Mouse (Mus musculus): ENCODE data around the gene Agap1.

Gene Agap1

DNA sequence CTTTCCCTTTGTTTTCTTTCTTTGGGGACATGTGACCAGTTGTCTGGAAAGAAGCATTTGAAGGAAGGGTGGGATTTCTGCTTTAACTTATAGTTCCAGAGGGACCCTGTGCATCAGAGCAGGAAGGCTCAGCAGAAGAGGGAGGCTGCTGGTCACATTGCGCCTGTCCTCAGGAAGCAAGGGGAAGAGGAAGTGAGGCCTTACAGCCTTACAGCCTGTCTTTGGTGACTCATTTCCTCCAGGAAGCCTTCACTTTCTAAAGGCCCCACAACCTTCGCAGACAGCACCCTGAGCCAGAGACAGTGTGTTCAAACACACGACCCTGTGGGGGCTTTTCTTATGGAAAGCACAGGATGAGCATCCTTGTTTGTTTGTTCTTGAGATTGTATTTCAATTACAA lies 287.8 kb downstream of the Agap1 start:
- no peak for DNase-seq (ENCODE audit: inconsistent age in 2 of 2, low spot score in 1 of 2)

DNA sequence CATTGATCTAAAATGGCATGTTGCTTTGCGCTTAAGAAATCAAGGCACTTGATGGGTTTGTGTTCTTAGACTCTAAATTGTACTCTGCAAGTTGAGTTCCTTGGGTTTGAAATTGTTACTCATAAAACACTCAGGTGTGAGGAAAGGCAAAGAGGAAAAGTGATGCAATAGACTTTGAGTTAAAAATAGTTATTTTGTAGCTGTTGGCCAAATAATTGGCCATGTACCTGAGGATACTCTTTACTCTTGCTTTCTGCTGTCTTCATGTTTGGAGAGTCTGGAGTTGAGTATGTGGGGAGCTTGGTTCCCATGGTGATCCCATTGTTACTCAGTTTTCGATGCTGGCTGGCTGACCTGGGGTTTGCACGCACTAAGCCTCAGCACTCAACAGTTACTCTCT lies 291.6 kb downstream of the Agap1 start:
- no peak for DNase-seq (ENCODE audit: inconsistent age in 2 of 2, low spot score in 1 of 2)

DNA sequence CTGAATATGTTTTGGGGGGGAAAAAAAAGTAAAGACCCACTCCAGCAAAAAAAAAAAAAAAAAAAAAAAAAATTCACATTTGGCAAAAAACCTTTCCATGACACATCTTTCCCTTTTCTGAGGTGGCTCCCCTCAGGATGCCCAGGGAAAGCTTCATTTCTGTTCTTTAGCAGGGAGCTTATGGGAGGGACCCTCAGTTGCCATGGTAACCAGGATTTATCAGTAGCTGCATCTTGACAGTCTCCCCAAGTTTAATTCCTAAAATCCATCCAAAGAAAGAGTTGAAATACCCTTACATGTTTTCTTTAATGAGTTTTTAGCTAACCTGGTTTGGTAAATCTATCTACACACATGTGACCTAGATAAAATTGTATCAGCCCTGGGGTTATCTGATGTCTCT lies 295.1 kb downstream of the Agap1 start:
- DNase-seq (ENCODE audit: inconsistent age in 2 of 2, low spot score in 1 of 2): no peak

DNA sequence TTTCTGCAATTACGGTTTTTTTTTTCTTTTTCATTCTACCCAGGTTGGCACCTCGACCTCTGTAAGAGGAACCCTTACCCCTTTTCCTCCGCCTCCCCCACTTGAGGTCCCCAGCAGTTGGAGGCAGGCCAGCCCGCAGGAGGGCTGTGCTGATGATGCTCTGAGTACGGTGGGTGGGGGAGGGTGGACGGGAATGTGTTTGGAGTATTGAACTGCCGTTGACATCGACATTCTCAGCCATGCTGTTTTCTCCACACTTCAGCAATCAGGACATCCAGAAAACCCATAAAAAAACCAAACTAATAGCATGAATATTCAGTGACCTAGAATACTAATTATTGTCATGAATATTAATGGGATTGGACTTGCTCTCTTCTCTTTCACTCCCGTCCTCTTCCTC lies 295.9 kb downstream of the Agap1 start:
- DNase-seq (ENCODE audit: inconsistent age in 2 of 2, low spot score in 1 of 2): no peak

DNA sequence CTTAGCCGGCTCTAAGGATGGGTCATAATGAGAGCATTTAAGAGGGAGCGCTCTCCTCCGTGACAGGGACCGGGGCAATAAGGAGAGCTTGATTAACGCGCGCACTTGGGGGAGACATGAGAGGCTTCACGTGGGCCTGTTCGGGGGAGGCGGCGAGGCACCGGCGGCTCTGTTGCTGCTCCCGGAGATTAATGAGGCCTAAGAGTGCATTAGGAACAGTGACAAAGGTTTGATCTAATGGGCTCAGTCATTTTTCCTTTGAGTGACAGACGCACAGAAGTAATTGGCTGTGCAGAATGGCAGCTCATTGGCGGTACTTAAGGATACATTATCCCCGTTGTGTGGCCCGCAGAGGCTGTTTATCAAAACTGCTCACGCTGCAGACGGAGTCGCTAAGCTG lies 296.3 kb downstream of the Agap1 start:
- no peak for DNase-seq (ENCODE audit: inconsistent age in 2 of 2, low spot score in 1 of 2)

DNA sequence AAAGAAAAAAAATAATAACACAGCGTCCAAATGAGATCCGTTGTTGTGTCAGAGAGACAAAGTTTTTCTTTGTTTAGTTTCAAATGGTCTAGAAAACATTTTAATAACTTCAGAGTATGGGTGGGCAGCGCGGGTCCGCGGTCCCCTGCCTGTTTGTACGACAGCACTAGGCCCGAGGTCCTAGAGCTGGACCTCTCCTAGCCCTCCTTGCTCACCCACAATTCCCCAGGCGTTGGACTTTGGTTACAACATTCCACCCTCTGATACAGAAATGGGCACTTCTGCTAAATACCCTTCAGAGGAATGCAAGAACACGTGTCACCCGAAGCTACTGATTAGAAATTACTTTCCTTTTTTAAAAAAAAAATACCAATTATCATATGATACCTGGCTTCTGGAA lies 296.7 kb downstream of the Agap1 start:
- DNase-seq (ENCODE audit: inconsistent age in 2 of 2, low spot score in 1 of 2): no peak

DNA sequence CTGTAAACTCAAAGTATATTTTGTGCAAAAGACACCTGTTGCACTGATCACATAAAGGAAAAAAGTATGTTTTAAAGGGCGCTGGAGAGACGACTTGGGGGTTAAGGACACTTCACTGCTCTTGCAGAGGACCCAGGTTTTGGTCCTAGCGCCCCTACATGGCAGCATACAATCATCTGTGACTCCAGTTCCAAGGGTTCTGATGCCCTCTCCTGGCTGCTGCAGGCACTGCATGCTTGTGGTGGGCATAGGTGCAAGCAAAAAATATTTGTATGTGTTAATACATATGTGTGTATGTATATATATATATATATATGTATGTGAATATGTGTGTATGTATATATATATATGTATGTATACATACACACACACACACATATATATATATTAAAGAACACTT lies 298.1 kb downstream of the Agap1 start:
- DNase-seq (ENCODE audit: inconsistent age in 2 of 2, low spot score in 1 of 2): no peak

DNA sequence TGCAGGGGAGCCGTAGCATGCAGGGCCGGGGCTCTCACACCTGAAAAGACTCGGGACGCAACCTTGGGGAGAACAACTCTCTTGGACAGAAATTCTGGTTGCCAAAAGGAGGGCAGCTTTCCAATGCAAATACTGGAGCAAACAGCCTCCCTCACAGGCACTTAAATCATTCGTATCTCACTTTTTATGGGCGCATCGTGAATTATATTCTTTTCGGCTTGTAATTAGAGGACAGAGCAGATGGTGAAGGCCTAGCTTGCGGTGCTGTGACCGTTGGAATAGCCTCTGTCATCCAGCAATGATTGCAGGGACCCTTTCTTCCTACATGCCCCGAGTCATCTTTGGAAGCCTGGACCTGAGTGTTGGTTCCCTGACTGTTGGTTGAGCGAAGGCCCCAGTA lies 300.8 kb downstream of the Agap1 start:
- no peak for DNase-seq (ENCODE audit: inconsistent age in 2 of 2, low spot score in 1 of 2)

DNA sequence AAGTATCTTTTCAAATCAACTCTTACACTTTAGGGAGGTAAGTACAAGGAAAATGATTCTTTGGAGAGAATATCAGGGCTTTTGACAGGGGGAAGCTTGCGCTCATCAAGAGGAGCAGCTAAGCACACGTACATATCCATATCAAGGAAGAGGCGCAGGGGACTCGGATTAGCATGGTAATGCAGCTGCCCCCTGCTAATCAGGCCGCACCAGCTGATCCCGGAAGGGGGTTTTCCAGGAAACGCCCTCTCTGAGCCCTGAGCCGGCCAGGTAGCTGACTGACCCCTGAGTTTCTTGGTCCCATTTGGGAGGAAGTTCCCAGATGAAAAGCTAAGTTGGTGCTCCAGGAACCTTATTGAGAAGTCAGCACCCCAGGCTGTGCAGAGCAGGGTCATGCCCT lies 301.8 kb downstream of the Agap1 start:
- no peak for DNase-seq (ENCODE audit: inconsistent age in 2 of 2, low spot score in 1 of 2)

DNA sequence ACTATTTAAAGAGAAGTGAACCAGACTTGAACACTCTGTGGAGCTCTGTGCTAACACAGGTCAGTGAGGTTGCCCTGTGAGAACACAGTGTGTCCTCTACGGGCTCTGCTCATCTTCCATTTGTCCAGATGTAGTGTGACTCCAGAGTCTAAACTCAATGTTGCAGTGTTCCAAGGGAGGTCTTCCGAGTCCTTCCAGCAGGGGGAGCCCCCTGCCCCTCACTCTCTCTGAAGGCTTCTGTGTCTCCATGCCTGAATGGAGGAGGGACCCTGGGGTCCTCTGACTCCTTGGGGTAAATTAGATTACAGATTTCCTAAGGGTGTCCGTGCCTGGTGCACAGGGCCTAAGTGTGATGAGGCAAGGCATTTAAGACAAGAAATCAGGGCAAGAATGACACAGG lies 302.9 kb downstream of the Agap1 start:
- DNase-seq (ENCODE audit: inconsistent age in 2 of 2, low spot score in 1 of 2): no peak

DNA sequence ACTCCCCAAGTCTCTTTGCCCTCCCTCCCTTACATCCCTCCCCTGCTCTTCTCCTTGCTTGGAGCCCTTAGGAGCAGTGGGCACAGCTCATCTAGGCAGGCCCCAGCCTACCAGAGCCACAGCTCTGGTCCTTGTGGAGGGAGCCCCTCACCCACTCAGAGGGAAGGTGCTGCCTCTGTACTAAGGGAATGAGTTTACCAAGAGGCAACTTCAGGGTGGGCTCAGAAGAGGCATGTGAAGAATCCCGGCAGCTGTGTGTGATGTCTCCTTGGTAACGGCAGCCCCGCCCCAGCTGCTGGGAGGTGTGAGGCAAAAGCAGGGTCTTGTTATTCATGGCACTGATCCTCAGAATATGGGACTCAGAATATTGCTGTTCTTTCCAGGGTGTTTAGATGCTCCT lies 309.3 kb downstream of the Agap1 start:
- no peak for DNase-seq (ENCODE audit: inconsistent age in 2 of 2, low spot score in 1 of 2)

DNA sequence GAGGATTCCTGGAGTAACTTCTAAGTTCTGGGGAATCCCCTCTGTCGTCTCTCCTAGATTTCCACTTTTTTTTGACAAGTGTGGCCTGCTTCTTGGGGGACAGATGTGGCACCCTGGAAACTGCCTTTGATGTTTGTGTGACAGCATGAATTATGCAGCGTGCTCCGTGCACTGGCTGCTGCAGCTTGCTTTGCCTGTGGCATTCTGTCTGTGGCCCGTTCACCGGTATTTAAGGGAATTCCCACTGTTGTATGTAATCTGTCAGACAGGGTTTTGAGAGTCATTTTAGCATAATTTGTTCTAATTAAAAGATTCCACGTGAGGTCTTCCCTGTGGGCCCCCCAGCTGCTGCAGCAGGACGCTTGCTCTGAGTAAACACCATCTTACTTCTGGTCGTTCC lies 312.3 kb downstream of the Agap1 start:
- no peak for DNase-seq (ENCODE audit: inconsistent age in 2 of 2, low spot score in 1 of 2)

DNA sequence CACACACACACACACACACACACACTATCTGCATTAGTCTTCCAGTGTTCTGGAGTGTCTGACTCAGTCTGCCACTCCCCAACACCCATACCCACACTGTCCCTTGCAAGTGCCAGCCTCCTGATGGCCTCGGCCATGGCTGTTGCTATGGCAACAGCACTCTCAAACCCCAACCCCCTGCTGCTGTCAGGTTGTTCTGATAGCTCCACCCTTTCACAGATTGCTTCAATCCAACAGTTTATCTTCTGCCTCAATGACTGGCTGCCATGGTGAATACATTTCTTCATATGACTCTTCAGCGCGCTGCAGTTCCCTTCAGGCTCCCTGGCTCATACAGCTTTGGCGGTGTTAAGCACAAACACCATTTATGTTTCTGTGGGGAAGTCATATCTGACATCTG lies 315.0 kb downstream of the Agap1 start:
- peak in 1 of 2 experiments; percentile 39 for DNase-seq (ENCODE audit: inconsistent age in 2 of 2, low spot score in 1 of 2)

DNA sequence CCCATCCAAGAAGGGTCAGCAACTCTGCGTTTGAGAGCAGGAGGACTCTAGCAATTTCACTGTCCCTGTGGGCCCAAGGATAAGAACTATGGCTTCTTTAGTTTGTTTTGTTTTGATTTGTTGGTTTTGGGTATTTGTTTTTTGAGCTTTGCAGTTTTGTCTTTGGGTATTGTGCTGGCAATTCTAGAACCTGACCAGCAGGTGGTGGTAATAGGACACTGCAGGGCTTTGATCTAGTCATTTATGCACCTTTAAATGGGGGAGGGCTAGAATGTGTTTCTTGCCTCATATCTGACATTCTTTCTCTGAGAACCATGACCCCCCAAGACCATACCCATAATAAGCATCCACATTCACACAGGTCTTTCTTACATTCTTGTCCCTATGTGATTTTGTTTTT lies 315.7 kb downstream of the Agap1 start:
- DNase-seq (ENCODE audit: inconsistent age in 2 of 2, low spot score in 1 of 2): no peak

DNA sequence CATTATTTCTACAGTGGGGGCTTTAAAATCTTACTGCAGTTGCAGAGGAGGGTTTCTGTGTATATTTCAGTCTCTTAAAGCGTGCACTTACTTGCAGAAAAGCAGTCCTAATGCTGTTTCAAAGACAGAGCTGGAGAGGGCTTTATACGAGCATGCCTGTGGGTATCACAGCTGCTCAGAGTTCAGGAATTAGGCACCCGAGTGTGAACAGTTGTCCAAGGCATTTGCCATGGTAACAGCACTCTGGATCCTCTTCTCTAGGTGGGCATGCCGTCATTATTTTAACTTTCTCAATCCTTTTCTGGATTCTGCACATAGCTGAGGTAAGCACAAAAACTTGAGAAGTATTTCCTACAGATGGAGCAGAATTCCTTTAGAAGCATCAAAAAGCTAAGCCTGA lies 321.1 kb downstream of the Agap1 start:
- no peak for DNase-seq (ENCODE audit: inconsistent age in 2 of 2, low spot score in 1 of 2)

DNA sequence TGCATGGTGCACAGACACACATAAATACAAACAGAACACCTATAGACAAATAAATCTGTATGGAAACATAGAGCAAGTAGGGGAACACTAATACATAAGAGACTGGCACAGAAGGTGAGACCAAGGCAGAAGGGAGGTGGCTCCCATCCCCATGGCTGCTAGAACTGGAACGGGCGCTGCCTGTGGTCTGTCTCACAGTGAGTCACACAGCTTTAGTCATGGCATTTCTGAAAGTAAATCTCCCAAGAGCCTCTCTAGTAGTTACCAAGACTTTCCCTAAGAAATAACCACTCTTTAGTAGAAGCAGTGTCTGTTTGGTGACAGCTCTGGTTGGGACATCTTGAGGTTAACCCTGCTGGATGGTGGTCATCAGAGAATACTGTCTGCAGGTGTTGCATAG lies 326.1 kb downstream of the Agap1 start:
- DNase-seq (ENCODE audit: inconsistent age in 2 of 2, low spot score in 1 of 2): peak; percentile 34 to 58

DNA sequence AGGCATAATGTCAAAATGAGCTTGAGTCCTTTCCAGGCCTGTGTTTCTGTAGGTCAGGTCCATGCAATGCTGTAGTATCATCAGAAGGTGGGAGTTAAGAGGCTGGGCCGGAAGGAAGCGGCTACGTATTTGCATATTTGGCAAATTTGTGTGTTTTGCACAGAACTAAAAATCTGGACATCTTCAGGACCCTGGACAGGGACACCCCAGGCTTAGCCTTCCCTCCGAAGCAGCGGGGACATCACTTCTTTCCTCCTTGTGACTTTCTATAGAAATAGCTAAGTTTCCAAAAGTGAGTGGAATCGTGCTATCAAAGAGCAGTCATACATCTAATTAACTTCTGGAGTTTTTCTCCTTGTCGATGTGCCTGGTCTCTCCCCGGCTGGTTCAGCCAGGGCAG lies 327.3 kb downstream of the Agap1 start:
- peak in 1 of 2 experiments; percentile 46 for DNase-seq (ENCODE audit: inconsistent age in 2 of 2, low spot score in 1 of 2)

DNA sequence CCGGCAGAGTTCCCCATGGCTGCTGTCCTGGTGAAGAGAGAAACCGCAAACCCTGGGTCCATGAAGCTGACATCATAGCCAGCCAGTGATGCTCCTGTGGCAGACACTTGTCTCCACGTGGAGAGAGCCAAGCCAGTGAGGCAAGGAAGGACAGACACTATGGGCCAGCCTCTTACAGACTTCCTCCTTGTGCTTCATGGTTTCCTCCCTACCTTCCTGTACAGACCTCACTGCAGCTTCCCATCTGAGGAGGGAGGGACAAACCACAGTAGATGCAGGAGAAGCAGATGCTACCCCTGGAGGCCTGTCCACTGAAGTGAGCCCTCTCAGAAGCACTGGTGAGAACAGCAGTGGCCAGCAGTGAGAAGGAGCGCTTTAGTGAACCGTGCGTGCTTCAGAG lies 332.2 kb downstream of the Agap1 start:
- DNase-seq (ENCODE audit: inconsistent age in 2 of 2, low spot score in 1 of 2): no peak

DNA sequence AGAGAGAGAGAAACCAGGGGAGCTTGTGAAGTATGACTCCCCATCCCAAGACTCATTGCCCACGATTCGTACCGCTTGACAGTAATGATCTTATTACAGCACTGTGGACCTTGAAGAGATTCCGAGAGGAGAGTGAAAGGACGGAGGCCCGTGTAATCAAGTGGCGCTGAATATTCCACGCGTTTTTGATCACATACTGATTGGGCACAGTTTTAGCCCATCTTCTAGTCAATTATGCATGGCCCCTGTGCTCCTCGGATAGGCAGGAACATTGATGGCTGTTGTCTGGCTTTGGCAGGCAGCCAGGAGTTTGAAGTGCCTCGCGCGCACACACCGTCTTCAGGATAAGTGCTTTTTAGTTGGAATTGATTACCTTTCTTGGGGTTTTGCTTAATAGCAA lies 344.1 kb downstream of the Agap1 start:
- no peak for DNase-seq (ENCODE audit: inconsistent age in 2 of 2, low spot score in 1 of 2)

DNA sequence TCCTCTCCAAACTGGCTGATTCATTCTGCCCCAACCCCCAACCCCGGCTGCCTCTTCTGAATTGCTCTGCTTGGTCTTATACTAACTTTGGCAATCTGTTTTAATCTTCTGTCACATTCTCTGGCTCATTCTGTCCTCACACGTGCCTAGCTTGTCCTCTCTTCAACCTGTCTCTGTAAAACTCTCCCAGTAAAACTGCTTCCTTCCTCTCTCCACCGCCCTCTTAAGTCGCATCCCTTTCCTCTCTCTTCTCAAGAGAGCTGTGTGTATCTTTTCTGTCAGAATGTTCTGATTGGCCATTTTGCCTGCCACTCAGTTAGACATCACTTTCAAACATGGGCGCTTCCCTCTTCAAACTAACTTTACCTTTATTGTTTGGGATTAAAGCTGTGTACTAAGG lies 346.9 kb downstream of the Agap1 start:
- DNase-seq (ENCODE audit: inconsistent age in 2 of 2, low spot score in 1 of 2): no peak

DNA sequence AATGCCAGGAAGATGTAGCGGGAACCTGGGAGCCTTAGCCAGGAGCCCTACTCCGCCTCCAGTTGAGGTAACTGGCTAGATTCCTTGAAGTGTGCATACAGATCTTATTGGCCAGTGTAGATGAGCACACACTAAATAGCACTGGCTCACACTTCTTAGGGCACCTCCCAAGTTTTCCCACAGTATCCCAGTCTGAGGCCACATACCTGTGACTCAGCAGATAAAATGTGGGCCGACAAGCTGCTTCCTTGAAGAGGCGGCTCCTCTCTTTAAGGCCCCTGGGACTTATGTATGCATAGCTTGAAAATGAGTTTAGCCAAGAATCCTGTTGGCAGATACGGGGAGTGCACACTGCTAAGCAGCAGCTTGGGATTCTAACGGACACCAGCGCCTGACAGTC lies 350.4 kb downstream of the Agap1 start:
- no peak for DNase-seq (ENCODE audit: inconsistent age in 2 of 2, low spot score in 1 of 2)

DNA sequence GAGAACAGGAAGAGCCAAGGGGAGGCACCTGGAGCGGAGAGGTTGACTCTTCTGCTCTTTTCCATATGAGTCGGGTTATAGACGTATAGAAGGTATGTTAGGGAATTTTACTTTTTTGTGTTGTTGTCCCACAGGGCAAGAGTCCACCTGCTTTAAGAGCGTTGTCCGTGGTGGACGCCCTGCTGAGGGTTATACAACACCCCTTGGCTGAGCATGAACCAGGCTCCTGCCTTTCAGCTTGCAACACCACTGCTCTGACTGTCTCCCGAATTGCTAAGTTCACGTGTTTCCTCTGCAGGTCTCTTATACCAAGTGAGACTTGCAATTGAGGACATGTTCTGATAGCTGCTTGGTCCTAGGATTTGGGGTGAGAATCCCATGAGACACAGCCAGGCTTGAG lies 358.2 kb downstream of the Agap1 start:
- no peak for DNase-seq (ENCODE audit: inconsistent age in 2 of 2, low spot score in 1 of 2)

DNA sequence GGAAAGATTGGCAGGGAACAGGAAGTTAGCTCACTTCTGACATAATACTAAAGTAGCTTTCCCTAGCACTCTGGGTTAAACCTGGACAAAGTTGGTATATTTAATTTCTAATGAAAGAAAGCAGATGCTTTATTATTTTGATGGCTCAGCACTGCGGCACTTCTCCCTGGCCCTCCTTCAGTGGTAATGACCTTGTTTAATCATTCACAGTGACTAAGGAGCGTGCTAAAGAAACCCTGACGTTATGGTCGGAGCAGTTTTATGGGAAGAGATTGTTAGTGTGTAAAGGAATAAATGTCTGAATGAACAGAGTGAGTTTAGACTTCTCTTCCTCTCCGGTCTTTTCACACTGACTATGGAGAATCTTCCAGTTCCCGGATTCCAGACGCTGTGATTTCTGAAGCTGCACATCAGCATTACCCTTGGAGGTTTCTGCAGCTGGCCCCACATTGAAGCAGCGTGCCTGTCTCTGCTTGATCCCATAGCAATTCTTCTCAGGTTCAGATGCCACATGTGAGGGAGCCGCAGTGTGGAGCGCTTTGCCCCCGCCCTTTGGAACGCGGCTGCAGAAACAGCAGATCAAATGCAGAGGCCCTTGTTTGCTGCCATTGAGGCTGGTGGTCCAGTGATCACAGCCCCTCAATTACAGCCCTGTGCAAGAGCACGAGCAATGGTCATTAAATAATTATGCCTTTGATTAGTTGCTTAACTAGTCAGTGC lies 362.0 kb downstream of the Agap1 start:
- no peak for DNase-seq (ENCODE audit: inconsistent age in 2 of 2, low spot score in 1 of 2)

DNA sequence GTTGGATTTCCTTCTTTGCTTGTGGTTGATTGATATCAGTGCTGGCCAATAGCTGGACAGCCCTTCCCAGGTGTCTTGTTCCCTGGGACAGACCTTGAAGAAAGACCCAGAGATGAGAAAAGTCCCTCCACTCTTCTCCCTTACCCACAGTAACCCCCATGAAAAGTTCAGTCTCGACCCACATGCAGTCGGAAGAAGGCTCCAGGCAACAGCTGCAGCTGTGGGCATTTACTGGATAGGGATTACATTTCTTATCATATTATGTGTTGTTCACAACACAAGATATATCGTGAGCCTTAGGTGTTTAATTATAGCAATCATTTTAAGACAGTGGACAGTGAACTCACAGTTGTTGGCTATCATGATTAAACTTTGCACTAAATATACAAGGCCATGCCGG lies 367.2 kb downstream of the Agap1 start:
- no peak for DNase-seq (ENCODE audit: inconsistent age in 2 of 2, low spot score in 1 of 2)
